Mouse (Mus musculus): ENCODE data around the gene Slco2a1. TPM values are rescaled to one million over a fixed set of nuclear protein-coding genes. Genes with fewer than 3 reads are reported as not detected.

The Slco2a1 gene
- polyA plus RNA-seq, 1 experiment from 2014 or later = 6.0 TPM

DNA sequence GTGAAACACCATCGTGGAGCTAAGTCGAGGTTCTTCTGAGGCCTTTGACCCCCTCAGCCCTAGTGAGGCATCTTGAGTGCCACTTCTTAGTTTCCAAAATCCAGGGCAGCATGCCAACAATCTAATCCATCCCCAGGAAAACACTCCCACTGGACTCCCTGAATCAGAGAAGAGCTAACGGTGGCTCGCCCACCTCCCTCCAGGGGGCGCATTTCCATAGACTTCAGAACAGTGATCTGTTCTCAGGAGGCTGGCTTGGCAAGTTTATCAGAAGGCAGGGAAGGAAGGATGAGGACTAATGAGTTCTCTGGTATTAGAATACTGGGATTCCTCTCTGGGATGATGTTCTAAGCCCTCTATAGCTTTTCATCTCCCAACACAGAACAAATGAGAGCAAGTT lies 24.9 kb downstream of the Slco2a1 start:
- Histone ChIP-seq H3K27ac (no peak overlapping the region), H3K4me2 (no peak overlapping the region), H3K9ac (no peak overlapping the region), H3K9me3 (replicated peaks) (no peaks in the 10 kb centered on the region), H3K4me3 (no peak overlapping the region), H3K27me3 (0 out of 2 replicates have a peak, but pooled peaks cover 3% of the 10 kb centered on the region), H3K4me1 (replicated peaks) (peaks cover 9% of the 10 kb centered on the region; the same call in 1 of the 2 replicates), H3K36me3 (no peaks in the 10 kb centered on the region)
- no peak for ATAC-seq (replicated peaks; ENCODE audit: insufficient number of reproducible peaks, insufficient read depth, low FRiP score, low read depth)
- WGBS = 10% methylated on average over 5 of the region's 5 CpGs

DNA sequence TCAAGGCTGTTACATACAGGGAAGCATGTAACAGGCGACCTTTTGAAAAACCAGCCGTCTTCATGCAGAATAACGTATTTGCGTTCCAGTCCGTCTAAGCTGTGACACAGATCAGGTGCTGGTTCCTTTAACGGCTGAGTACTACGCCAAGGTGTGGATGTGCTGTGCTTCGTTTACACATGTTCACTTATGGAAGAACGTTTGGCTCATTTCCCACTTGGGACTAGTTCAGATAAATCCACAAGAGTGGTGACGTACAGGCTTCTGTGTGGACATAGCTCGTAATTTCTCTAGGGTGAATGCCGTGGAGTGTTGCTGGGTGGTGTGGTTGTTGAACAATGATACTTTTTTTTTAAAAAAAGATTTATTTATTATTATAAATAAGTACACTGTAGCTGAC lies 26.2 kb downstream of the Slco2a1 start:
- ATAC-seq (replicated peaks; ENCODE audit: insufficient number of reproducible peaks, insufficient read depth, low FRiP score, low read depth) = no peak
- Histone ChIP-seq H3K36me3 (no peaks in the 10 kb centered on the region), H3K4me1 (replicated peaks) (peaks cover 6% of the 10 kb centered on the region; the same call in 1 of the 2 replicates), H3K27ac (no peak overlapping the region), H3K9me3 (replicated peaks) (no peaks in the 10 kb centered on the region), H3K27me3 (0 out of 2 replicates have a peak, but pooled peaks cover under 1% of the 10 kb centered on the region), H3K9ac (no peak overlapping the region), H3K4me3 (no peak overlapping the region), H3K4me2 (no peak overlapping the region)
- 62% methylated on average over 12 of the region's 12 CpGs for WGBS

- H3K4me2 ChIP-seq = no peak overlapping the region
- 67% methylated on average over 4 of the region's 4 CpGs for WGBS
- no peaks in the 10 kb centered on the region; the same call in 1 of the 2 replicates for H3K4me1 ChIP-seq (replicated peaks)
- ATAC-seq (replicated peaks; ENCODE audit: insufficient number of reproducible peaks, insufficient read depth, low FRiP score, low read depth) = no peak
- no peaks in the 10 kb centered on the region; the same call in 1 of the 2 replicates for H3K27me3 ChIP-seq
- H3K9me3 ChIP-seq (replicated peaks) = no peaks in the 10 kb centered on the region
- H3K4me3 ChIP-seq = no peak overlapping the region
- H3K27ac ChIP-seq = no peak overlapping the region
- H3K36me3 ChIP-seq = no peaks in the 10 kb centered on the region
- no peak overlapping the region for H3K9ac ChIP-seq
These were observed 35.6 kb downstream of the Slco2a1 start for GRCm38 (mm10) chr9:103024116-103024515.

- H3K27me3 ChIP-seq = no peaks in the 10 kb centered on the region; the same call in 1 of the 2 replicates
- no peak overlapping the region for H3K4me3 ChIP-seq
- H3K4me1 ChIP-seq (replicated peaks) = peaks cover 10% of the 10 kb centered on the region
- ATAC-seq (replicated peaks; ENCODE audit: insufficient number of reproducible peaks, insufficient read depth, low FRiP score, low read depth) = no peak
- no peaks in the 10 kb centered on the region for H3K9me3 ChIP-seq (replicated peaks)
- H3K9ac ChIP-seq = no peak overlapping the region
- no peaks in the 10 kb centered on the region for H3K36me3 ChIP-seq
- no peak overlapping the region for H3K27ac ChIP-seq
- WGBS = 77% methylated on average over 11 of the region's 11 CpGs
- no peak overlapping the region for H3K4me2 ChIP-seq
These were observed 38.8 kb downstream of the Slco2a1 start for GRCm38 (mm10) chr9:103027150-103027889.

GRCm38 (mm10) chr9:103029012-103029411 lies 40.5 kb downstream of the Slco2a1 start:
- WGBS = 64% methylated on average over 8 of the region's 8 CpGs
- no peak overlapping the region for H3K4me2 ChIP-seq
- no peak overlapping the region for H3K9ac ChIP-seq
- H3K27ac ChIP-seq = no peak overlapping the region
- H3K4me3 ChIP-seq = no peak overlapping the region
- H3K9me3 ChIP-seq (replicated peaks) = no peaks in the 10 kb centered on the region
- peaks cover 4% of the 10 kb centered on the region; the same call in 1 of the 2 replicates for H3K27me3 ChIP-seq
- H3K36me3 ChIP-seq = no peaks in the 10 kb centered on the region
- peaks cover 14% of the 10 kb centered on the region for H3K4me1 ChIP-seq (replicated peaks)
- ATAC-seq (replicated peaks; ENCODE audit: insufficient number of reproducible peaks, insufficient read depth, low FRiP score, low read depth) = no peak

GRCm38 (mm10) chr9:103030041-103030440 lies 41.5 kb downstream of the Slco2a1 start:
- ATAC-seq (replicated peaks; ENCODE audit: insufficient number of reproducible peaks, insufficient read depth, low FRiP score, low read depth) = no peak
- H3K27me3 ChIP-seq = peaks cover 4% of the 10 kb centered on the region; the same call in 1 of the 2 replicates
- H3K36me3 ChIP-seq = no peaks in the 10 kb centered on the region
- H3K4me2 ChIP-seq = no peak overlapping the region
- H3K4me3 ChIP-seq = no peak overlapping the region
- H3K4me1 ChIP-seq (replicated peaks) = peaks cover 14% of the 10 kb centered on the region
- no peaks in the 10 kb centered on the region for H3K9me3 ChIP-seq (replicated peaks)
- no peak overlapping the region for H3K27ac ChIP-seq
- 83% methylated on average over 2 of the region's 2 CpGs for WGBS
- no peak overlapping the region for H3K9ac ChIP-seq

DNA sequence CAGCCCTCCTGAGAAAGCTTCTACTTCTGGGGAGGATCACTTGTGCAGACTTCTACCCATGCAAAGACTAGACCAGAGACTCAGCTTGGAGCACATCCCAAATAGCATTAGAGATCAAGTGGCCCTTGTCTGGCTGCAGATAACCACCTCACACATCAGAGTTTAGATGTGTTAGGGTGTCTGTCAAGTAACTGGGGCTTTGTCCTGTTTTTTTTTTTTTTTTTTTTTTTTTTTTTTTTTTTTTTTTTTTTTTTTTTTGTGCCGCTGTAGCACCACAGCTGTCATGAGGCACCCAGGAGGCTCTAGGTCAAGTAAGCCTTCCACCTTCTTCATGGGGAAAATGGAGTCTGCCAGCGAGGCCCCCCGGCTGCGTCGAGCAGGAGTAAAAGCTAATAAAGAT lies 42.7 kb downstream of the Slco2a1 start:
- H3K27ac ChIP-seq = no peak overlapping the region
- H3K9me3 ChIP-seq (replicated peaks) = no peaks in the 10 kb centered on the region
- H3K27me3 ChIP-seq = peaks cover 4% of the 10 kb centered on the region; the same call in 1 of the 2 replicates
- ATAC-seq (replicated peaks; ENCODE audit: insufficient number of reproducible peaks, insufficient read depth, low FRiP score, low read depth) = no peak
- no peak overlapping the region for H3K9ac ChIP-seq
- no peak overlapping the region for H3K4me2 ChIP-seq
- H3K4me1 ChIP-seq (replicated peaks) = peaks cover 14% of the 10 kb centered on the region
- H3K4me3 ChIP-seq = no peak overlapping the region
- no peaks in the 10 kb centered on the region for H3K36me3 ChIP-seq
- 68% methylated on average over 5 of the region's 5 CpGs for WGBS

- no peak overlapping the region for H3K4me3 ChIP-seq
- no peaks in the 10 kb centered on the region for H3K36me3 ChIP-seq
- H3K27me3 ChIP-seq = peaks cover 4% of the 10 kb centered on the region; the same call in 1 of the 2 replicates
- no peak overlapping the region for H3K4me2 ChIP-seq
- H3K9ac ChIP-seq = no peak overlapping the region
- ATAC-seq (replicated peaks; ENCODE audit: insufficient number of reproducible peaks, insufficient read depth, low FRiP score, low read depth) = no peak
- no peak overlapping the region; the same call in 1 of the 2 replicates for H3K27ac ChIP-seq
- 33% methylated on average over 8 of the region's 8 CpGs for WGBS
- H3K4me1 ChIP-seq (replicated peaks) = peaks cover 14% of the 10 kb centered on the region
- no peaks in the 10 kb centered on the region for H3K9me3 ChIP-seq (replicated peaks)
These were observed 43.7 kb downstream of the Slco2a1 start for GRCm38 (mm10) chr9:103032193-103032592.

DNA sequence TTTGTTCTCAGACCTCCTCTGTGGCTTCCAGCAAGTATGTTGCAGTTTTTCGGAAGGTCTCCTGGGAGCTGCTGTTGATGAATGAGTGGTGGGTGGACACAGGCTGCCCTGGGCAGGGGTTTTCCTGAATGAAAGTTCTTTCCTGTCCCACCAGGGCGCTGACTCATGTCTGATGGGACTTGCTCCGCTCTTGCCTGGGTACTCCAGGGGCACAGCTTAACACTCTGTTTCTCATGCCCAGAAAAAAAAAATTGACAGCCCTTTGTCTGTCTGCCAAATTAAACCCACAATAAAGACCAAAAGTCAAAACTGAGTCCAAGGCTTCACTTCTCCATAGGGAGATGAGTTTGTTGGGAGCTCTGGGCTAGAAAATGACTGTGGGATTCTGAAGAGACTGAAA lies 44.9 kb downstream of the Slco2a1 start:
- WGBS = 60% methylated on average over 3 of the region's 3 CpGs
- H3K4me3 ChIP-seq = no peak overlapping the region
- no peak overlapping the region for H3K27ac ChIP-seq
- no peak overlapping the region for H3K4me2 ChIP-seq
- H3K9me3 ChIP-seq (replicated peaks) = no peaks in the 10 kb centered on the region
- peaks cover 14% of the 10 kb centered on the region for H3K4me1 ChIP-seq (replicated peaks)
- no peaks in the 10 kb centered on the region for H3K36me3 ChIP-seq
- ATAC-seq (replicated peaks; ENCODE audit: insufficient number of reproducible peaks, insufficient read depth, low FRiP score, low read depth) = no peak
- peaks cover 4% of the 10 kb centered on the region; the same call in 1 of the 2 replicates for H3K27me3 ChIP-seq
- H3K9ac ChIP-seq = no peak overlapping the region

- no peak overlapping the region for H3K9ac ChIP-seq
- H3K27me3 ChIP-seq = 0 out of 2 replicates have a peak, but pooled peaks cover 4% of the 10 kb centered on the region
These were observed 48.5 kb downstream of the Slco2a1 start for GRCm38 (mm10) chr9:103036971-103037391.

GRCm38 (mm10) chr9:103038266-103038665 lies 49.8 kb downstream of the Slco2a1 start:
- Histone ChIP-seq H3K27me3 (no peaks in the 10 kb centered on the region), H3K4me2 (no peak overlapping the region), H3K9me3 (replicated peaks) (no peaks in the 10 kb centered on the region), H3K9ac (no peak overlapping the region), H3K4me3 (no peak overlapping the region), H3K27ac (no peak overlapping the region), H3K36me3 (no peaks in the 10 kb centered on the region), H3K4me1 (replicated peaks) (no peaks in the 10 kb centered on the region; the same call in 1 of the 2 replicates)
- ATAC-seq (replicated peaks; ENCODE audit: insufficient number of reproducible peaks, insufficient read depth, low FRiP score, low read depth) = no peak
- 58% methylated on average over 2 of the region's 2 CpGs for WGBS

More at GRCm38 (mm10) chr9:103036971-103037391, 48.5 kb downstream of the Slco2a1 start:
- ATAC-seq (replicated peaks; ENCODE audit: insufficient number of reproducible peaks, insufficient read depth, low FRiP score, low read depth) = 0 out of 2 replicates have a peak, but pooled peaks have one; percentile 31
- H3K4me3 ChIP-seq = no peak overlapping the region
- 58% methylated on average over 8 of the region's 8 CpGs for WGBS
- peaks cover 7% of the 10 kb centered on the region for H3K4me1 ChIP-seq (replicated peaks)
- H3K36me3 ChIP-seq = no peaks in the 10 kb centered on the region
- no peak overlapping the region for H3K27ac ChIP-seq
- H3K9me3 ChIP-seq (replicated peaks) = no peaks in the 10 kb centered on the region
- no peak overlapping the region for H3K4me2 ChIP-seq

Measured in heart, embryonic 15.5 days (tissue).